Mouse (Mus musculus) embryonic stem cell, embryonic (primary cell): Measurements from ENCODE around the gene Fggy.

Source experiments
- CTCF ChIA-PET, 4 experiments: fragments of 300-600 bp in 2 of 4; fragments of 350-600 bp in 2 of 4; sonication (Branson Sonifier 250); formaldehyde crosslinking; loops; one replicate each; lab custom pipeline; 2022; ENCODE audit warnings: inconsistent platforms in 2 of 4; lab: Charles Lee
- POLR2A ChIA-PET, 4 experiments: fragments of 300-600 bp in 2 of 4; fragments of 350-600 bp in 2 of 4; sonication (Branson Sonifier 250); formaldehyde crosslinking; loops; one replicate each; lab custom pipeline; 2022; ENCODE audit warnings: antibody characterized with exemption in 4 of 4, inconsistent platforms in 1 of 4; lab: Charles Lee

The Fggy gene

GRCm38 (mm10) chr4:95746954-95747353 lies 189.6 kb downstream of the Fggy start:
- CTCF ChIA-PET: interaction anchor here in 1 of 4 experiments (0.6 kb wide), 1 partner anchor 992 kb away, joined by 4 read pairs; no protein-coding TSS in a partner anchor
- POLR2A ChIA-PET: no interaction called here

GRCm38 (mm10) chr4:95747415-95748202 lies 190.3 kb downstream of the Fggy start:
- ChIA-PET CTCF (interaction anchor here in 1 of 4 experiments (0.6 kb wide), 1 partner anchor 992 kb away, joined by 4 read pairs; no protein-coding TSS in a partner anchor), POLR2A (interaction anchor here in 1 of 4 experiments (0.5 kb wide), 1 partner anchor 1096 kb away, joined by 5 read pairs; no protein-coding TSS in a partner anchor)

- POLR2A ChIA-PET: no interaction called here
- CTCF ChIA-PET: no interaction called here
Measured at GRCm38 (mm10) chr4:95750186-95750585, 192.9 kb downstream of the Fggy start.

GRCm38 (mm10) chr4:95752538-95753188 lies 195.4 kb downstream of the Fggy start:
- CTCF ChIA-PET: no interaction called here
- POLR2A ChIA-PET: no interaction called here

- ChIA-PET POLR2A (no interaction called here), CTCF (no interaction called here)
Measured at GRCm38 (mm10) chr4:95759027-95759731, 201.9 kb downstream of the Fggy start.

- CTCF ChIA-PET: no interaction called here
- POLR2A ChIA-PET: interaction anchor here in 1 of 4 experiments (0.6 kb wide), 1 partner anchor 51 kb away, joined by 5 read pairs; no protein-coding TSS in a partner anchor
Measured at GRCm38 (mm10) chr4:95765359-95765758, 208.1 kb downstream of the Fggy start.

- ChIA-PET CTCF (no interaction called here), POLR2A (no interaction called here)
Measured at GRCm38 (mm10) chr4:95770469-95770868, 213.2 kb downstream of the Fggy start.

- ChIA-PET POLR2A (no interaction called here), CTCF (no interaction called here)
Measured at GRCm38 (mm10) chr4:95771542-95771941, 214.2 kb downstream of the Fggy start.

GRCm38 (mm10) chr4:95771945-95772344 lies 214.6 kb downstream of the Fggy start:
- CTCF ChIA-PET: no interaction called here

GRCm38 (mm10) chr4:95772663-95773062 lies 215.4 kb downstream of the Fggy start:
- POLR2A ChIA-PET: no interaction called here
- CTCF ChIA-PET: no interaction called here

More at GRCm38 (mm10) chr4:95771945-95772344, 214.6 kb downstream of the Fggy start:
- POLR2A ChIA-PET: no interaction called here

- ChIA-PET CTCF (no interaction called here), POLR2A (no interaction called here)
Measured at GRCm38 (mm10) chr4:95775574-95775973, 218.3 kb downstream of the Fggy start.

GRCm38 (mm10) chr4:95777839-95778238 lies 220.5 kb downstream of the Fggy start:
- CTCF ChIA-PET: no interaction called here
- POLR2A ChIA-PET: interaction anchor here in 1 of 4 experiments (0.7 kb wide), 1 partner anchor 726 kb away, joined by 3 read pairs; the partner anchor contains the start of gene Jun

GRCm38 (mm10) chr4:95778528-95778927 lies 221.2 kb downstream of the Fggy start:
- ChIA-PET CTCF (no interaction called here), POLR2A (no interaction called here)

- CTCF ChIA-PET: no interaction called here
Measured at GRCm38 (mm10) chr4:95784146-95784895, 227.0 kb downstream of the Fggy start.

GRCm38 (mm10) chr4:95787609-95788008 lies 230.3 kb downstream of the Fggy start:
- POLR2A ChIA-PET: no interaction called here
- CTCF ChIA-PET: no interaction called here

More at GRCm38 (mm10) chr4:95784146-95784895, 227.0 kb downstream of the Fggy start:
- POLR2A ChIA-PET: no interaction called here

- ChIA-PET POLR2A (no interaction called here), CTCF (no interaction called here)
Measured at GRCm38 (mm10) chr4:95788867-95789266, 231.6 kb downstream of the Fggy start.

- CTCF ChIA-PET: no interaction called here
- POLR2A ChIA-PET: interaction anchor here in 1 of 4 experiments (0.5 kb wide), 1 partner anchor 1178 kb away, joined by 4 read pairs; no protein-coding TSS in a partner anchor
Measured at GRCm38 (mm10) chr4:95791913-95792475, 234.7 kb downstream of the Fggy start.

- ChIA-PET CTCF (no interaction called here), POLR2A (interaction anchor here in 1 of 4 experiments (0.7 kb wide), 1 partner anchor 26 kb away, joined by 3 read pairs; no protein-coding TSS in a partner anchor)
Measured at GRCm38 (mm10) chr4:95793647-95794328, 236.5 kb downstream of the Fggy start.
